Mouse (Mus musculus) CH12.LX (cell line): Measurements from ENCODE around the gene Slc52a3. TPM values are rescaled to one million over a fixed set of nuclear protein-coding genes. Genes with fewer than 3 reads are reported as not detected.

ENCODE experiments used
- DNase-seq: peaks from one replicate; pipeline ENCODE4 v3.0.0-alpha.2; 2013; ENCODE audit errors: extremely low read depth
- H3K27ac ChIP-seq: 2 replicates; pipeline ENCODE4 v1.5.1; 2012; ENCODE audit warnings: low read depth, mild to moderate bottlenecking, control low read depth, moderate library complexity; ENCODE audit not compliant: insufficient read depth
- H3K27me3 ChIP-seq: replicated peaks from 2 replicates; pipeline ENCODE3; 2012; ENCODE audit warnings: inconsistent platforms
- H3K36me3 ChIP-seq, 2 experiments: replicated peaks in 1 of 2; 2 replicates each; pipeline versions ENCODE3 to v1.6.1; 2012; ENCODE audit warnings: inconsistent platforms in 1 of 2, low read length in 1 of 2, mild to moderate bottlenecking in 1 of 2, mixed read lengths in 1 of 2, moderate library complexity in 1 of 2; ENCODE audit not compliant: control insufficient read depth in 1 of 2, insufficient read depth in 1 of 2
- H3K4me1 ChIP-seq, 2 experiments: 2 replicates each; pipeline ENCODE4 v1.6.1; 2012; ENCODE audit warnings: inconsistent platforms in 1 of 2, moderate library complexity in 1 of 2; ENCODE audit not compliant: insufficient read depth in 2 of 2, control insufficient read depth in 1 of 2
- H3K4me2 ChIP-seq: 2 replicates; pipeline ENCODE4 v1.6.1; 2012; ENCODE audit warnings: low read depth, mild to moderate bottlenecking, control low read depth; ENCODE audit not compliant: poor library complexity, insufficient read depth, severe bottlenecking
- H3K4me3 ChIP-seq, 3 experiments: fragments of 150-350 bp in 1 of 3; sonication (generic) in 1 of 3; replicated peaks in 1 of 3; 2 replicates each; pipeline versions ENCODE3 to v1.5.1; 2011 to 2012; ENCODE audit warnings: low read depth in 2 of 3, low read length in 2 of 3, mild to moderate bottlenecking in 2 of 3, moderate library complexity in 2 of 3, control low read depth in 1 of 3, improper control_type of control experiment in 1 of 3, inconsistent platforms in 1 of 3, mixed read lengths in 1 of 3; ENCODE audit not compliant: poor library complexity in 1 of 3
- H3K79me2 ChIP-seq: replicated peaks from 2 replicates; pipeline ENCODE4 v1.6.1; 2012; ENCODE audit warnings: mild to moderate bottlenecking, moderate library complexity; ENCODE audit not compliant: control insufficient read depth, poor library complexity, insufficient read depth, severe bottlenecking; ENCODE audit errors: extremely low read depth
- H3K9ac ChIP-seq: 2 replicates; pipeline ENCODE4 v1.6.1; 2012; ENCODE audit warnings: low read depth, mild to moderate bottlenecking, control low read depth, moderate library complexity; ENCODE audit not compliant: insufficient read depth
- H3K9me3 ChIP-seq: replicated peaks from 2 replicates; pipeline ENCODE3; 2012; ENCODE audit warnings: low read length, inconsistent platforms, mixed read lengths
- CTCF ChIP-seq, 2 experiments: IDR thresholded peaks in 1 of 2; conservative IDR thresholded peaks in 1 of 2; 2 replicates each; pipeline ENCODE4 v1.5.1; 2011 to 2012; ENCODE audit warnings: low read depth in 2 of 2, low read length in 2 of 2, improper control_type of control experiment in 1 of 2, inconsistent platforms in 1 of 2, mild to moderate bottlenecking in 1 of 2, moderate library complexity in 1 of 2
- E2F4 ChIP-seq: IDR thresholded peaks from 2 replicates; pipeline ENCODE4 v1.6.1; 2011; ENCODE audit warnings: low read depth, low read length, improper control_type of control experiment; ENCODE audit not compliant: insufficient replicate concordance
- ELF1 ChIP-seq: IDR thresholded peaks from 2 replicates; pipeline ENCODE4 v1.6.1; 2014; ENCODE audit warnings: low read depth, mild to moderate bottlenecking, inconsistent platforms, low read length, improper control_type of control experiment
- EP300 ChIP-seq: IDR thresholded peaks from 2 replicates; pipeline ENCODE4 v1.6.1; 2011; ENCODE audit warnings: low read length, improper control_type of control experiment
- ETS1 ChIP-seq: conservative IDR thresholded peaks from 2 replicates; pipeline ENCODE4 v1.6.1; 2012; ENCODE audit warnings: low read depth, mild to moderate bottlenecking, inconsistent platforms, low read length, improper control_type of control experiment, moderate library complexity
- HCFC1 ChIP-seq: IDR thresholded peaks from 2 replicates; pipeline ENCODE4 v1.6.1; 2012; ENCODE audit warnings: low read depth, mild to moderate bottlenecking, inconsistent platforms, low read length, improper control_type of control experiment
- IRF4 ChIP-seq: IDR thresholded peaks from 2 replicates; pipeline ENCODE4 v1.6.1; 2014; ENCODE audit warnings: low read depth, mild to moderate bottlenecking, inconsistent platforms, low read length, improper control_type of control experiment
- JUND ChIP-seq: conservative IDR thresholded peaks from 2 replicates; pipeline ENCODE4 v1.6.1; 2011; ENCODE audit warnings: low read depth, low read length, improper control_type of control experiment
- KAT2A ChIP-seq: IDR thresholded peaks from 2 replicates; pipeline ENCODE4 v1.6.1; 2012; ENCODE audit warnings: low read length, improper control_type of control experiment, inconsistent platforms; ENCODE audit not compliant: insufficient replicate concordance
- MAX ChIP-seq: IDR thresholded peaks from 2 replicates; pipeline ENCODE4 v1.6.1; 2011; ENCODE audit warnings: low read length, improper control_type of control experiment
- MEF2A ChIP-seq: IDR thresholded peaks from 2 replicates; pipeline ENCODE4 v1.6.1; 2014; ENCODE audit warnings: low read depth, mild to moderate bottlenecking, inconsistent platforms, low read length, improper control_type of control experiment, borderline replicate concordance
- MXI1 ChIP-seq: IDR thresholded peaks from 2 replicates; pipeline ENCODE4 v1.6.1; 2011; ENCODE audit warnings: mild to moderate bottlenecking, low read depth, low read length, improper control_type of control experiment
- NELFE ChIP-seq: IDR thresholded peaks from 2 replicates; pipeline ENCODE4 v1.6.1; 2011; ENCODE audit warnings: low read depth, low read length, improper control_type of control experiment
- PAX5 ChIP-seq: IDR thresholded peaks from 2 replicates; pipeline ENCODE4 v1.6.1; 2012; ENCODE audit warnings: low read length, inconsistent platforms, mixed read lengths
- POLR2A ChIP-seq: IDR thresholded peaks from 2 replicates; pipeline ENCODE4 v1.6.1; 2011; ENCODE audit warnings: low read depth, mild to moderate bottlenecking, improper control_type of control experiment, low read length
- RCOR1 ChIP-seq: conservative IDR thresholded peaks from 2 replicates; pipeline ENCODE4 v1.6.1; 2012; ENCODE audit warnings: low read depth, mild to moderate bottlenecking, inconsistent platforms, low read length, improper control_type of control experiment
- SIN3A ChIP-seq: IDR thresholded peaks from 2 replicates; pipeline ENCODE4 v1.6.1; 2012; ENCODE audit warnings: low read length, improper control_type of control experiment, inconsistent platforms
- SMC3 ChIP-seq: IDR thresholded peaks from 2 replicates; pipeline ENCODE4 v1.6.1; 2011; ENCODE audit warnings: low read depth, low read length, improper control_type of control experiment
- TCF12 ChIP-seq: IDR thresholded peaks from 2 replicates; pipeline ENCODE4 v1.6.1; 2014; ENCODE audit warnings: low read depth, mild to moderate bottlenecking, inconsistent platforms, low read length, improper control_type of control experiment
- USF1 ChIP-seq: IDR thresholded peaks from 2 replicates; pipeline ENCODE4 v1.6.1; 2014; ENCODE audit warnings: low read depth, mild to moderate bottlenecking, inconsistent platforms, low read length, improper control_type of control experiment
- USF2 ChIP-seq: conservative IDR thresholded peaks from 2 replicates; pipeline ENCODE4 v1.6.1; 2011; ENCODE audit warnings: low read depth, low read length, improper control_type of control experiment
- ZNF384 ChIP-seq: IDR thresholded peaks from 2 replicates; pipeline ENCODE4 v1.6.1; 2012; ENCODE audit warnings: low read depth, low read length, improper control_type of control experiment, inconsistent platforms
- dilution Hi-C: fragments of 300-500 bp; cut with MboI; formaldehyde crosslinking; loops from 2 replicates; pipeline ENCODE4 v1.14.3; 2020; ENCODE audit warnings: low sequenced_read_pairs; ENCODE audit not compliant: extremely low pct_unique_long_range_greater_than_20kb, extremely low pct_ligation_motif_present
- in situ Hi-C: fragments of 300-500 bp; cut with MboI; formaldehyde crosslinking; loops from 3 replicates; pipeline ENCODE4 v1.14.3; 2019; ENCODE audit warnings: low sequenced_read_pairs, low pct_ligation_motif_present, low pct_unique_long_range_greater_than_20kb, mixed read lengths
- polyA plus RNA-seq: library from polyadenylated mRNA; unstranded; fragments of >175 nt; gene quantifications from 2 replicates; pipeline ENCODE4 v1.2.1, GENCODE M21; 2012; ENCODE audit warnings: low read depth; ENCODE audit not compliant: insufficient read length
- total RNA-seq, 2 experiments: library from RNA; depleted of rRNA; stranded (reverse); fragments of 300-350 nt in 1 of 2; fragments of >200 nt in 1 of 2; gene quantifications; 2 replicates each; pipeline ENCODE4 v1.2.3; 2012 to 2014

The Slc52a3 gene
- total and polyA plus RNA-seq, 3 experiments = 0.17 to 0.55 TPM; not detected in 1

DNA sequence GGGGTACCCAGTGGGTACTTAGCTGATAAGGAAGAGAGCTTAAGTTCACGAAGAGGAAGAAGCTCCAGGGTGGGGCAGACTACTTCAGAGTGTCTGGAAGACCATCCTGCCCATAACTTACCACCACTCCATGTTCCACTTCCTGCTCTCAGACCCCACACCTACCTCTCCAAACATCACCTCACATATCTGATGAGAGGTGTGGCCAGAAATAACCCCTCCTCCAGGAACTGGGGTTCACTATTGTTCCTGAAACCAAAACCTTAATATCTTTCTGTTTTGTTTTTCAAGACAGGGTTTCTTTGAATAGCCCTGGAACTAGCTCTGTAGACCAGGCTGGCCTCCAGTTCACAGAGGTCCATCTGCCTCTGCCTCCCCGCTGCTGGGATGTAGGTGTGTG, 28.5 kb upstream of the Slc52a3 start:
- no peaks in the 10 kb centered on the region for H3K27me3 ChIP-seq
- peaks cover 6% of the 10 kb centered on the region; the same call in 1 of the 2 replicates for H3K79me2 ChIP-seq
- no peaks in the 10 kb centered on the region for H3K9me3 ChIP-seq
- peaks cover 46 to 87% of the 10 kb centered on the region in 2 experiments for H3K4me1 ChIP-seq
- H3K36me3 ChIP-seq = peaks cover 16 to 43% of the 10 kb centered on the region in 2 experiments
- H3K9ac ChIP-seq = peak overlapping the region; percentile 5; the same call in 1 of the 2 replicates
- 0 out of 2 replicates have a peak, but pooled peaks have one; percentile 53 for TF ChIP-seq MEF2A
- TF ChIP-seq ELF1 = peak; percentile 58
- no peak for TF ChIP-seq ETS1
- no peak for TF ChIP-seq ZNF384
- TF ChIP-seq KAT2A = no peak
- TF ChIP-seq POLR2A = no peak
- TF ChIP-seq PAX5 = no peak
- no peak for TF ChIP-seq E2F4
- TF ChIP-seq IRF4 = no peak
- no peak for TF ChIP-seq RCOR1
- no peak for TF ChIP-seq USF2
- TF ChIP-seq SIN3A = peak; percentile 9; the same call in 1 of the 2 replicates
- TF ChIP-seq MAX = 0 out of 2 replicates have a peak, but pooled peaks have one; percentile 14
- TF ChIP-seq, all 38 proteins: peak for 4
- peak overlapping the region; percentile 23; the same call in 1 of the 2 replicates for H3K4me2 ChIP-seq
- peak overlapping the region; percentile 30 for H3K27ac ChIP-seq
- in situ Hi-C loops (no loop called here), dilution Hi-C loops (no loop called here)
- DNase-seq = no peak
- H3K4me3 ChIP-seq = peak overlapping the region in 1 of 3 experiments; percentile 35

DNA sequence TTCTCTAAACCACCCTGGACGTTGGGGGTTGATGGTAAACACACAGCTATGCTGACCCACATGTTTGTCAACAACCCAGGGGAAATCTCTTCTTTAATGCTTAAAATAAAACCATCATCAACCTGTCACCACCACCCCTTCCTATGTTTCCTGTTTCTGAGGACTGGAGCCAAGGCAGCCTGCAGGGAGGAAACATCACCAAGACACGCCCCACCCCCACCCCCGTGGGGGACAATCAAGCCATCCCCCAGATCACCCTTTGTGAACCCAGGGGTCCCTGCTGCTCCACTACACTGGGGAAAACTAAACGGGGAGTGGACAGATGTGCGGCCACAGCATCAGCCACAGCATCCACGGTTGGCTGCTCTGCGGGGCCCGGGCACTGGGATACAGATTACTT, 27.9 kb upstream of the Slc52a3 start:
- dilution Hi-C loops = no loop called here
- Histone ChIP-seq H3K36me3 (peaks cover 16 to 43% of the 10 kb centered on the region in 2 experiments), H3K27ac (peak overlapping the region; percentile 30; the same call in 1 of the 2 replicates)
- no peak for DNase-seq
- TF ChIP-seq E2F4 (no peak), ETS1 (no peak), RCOR1 (no peak), USF1 (no peak), JUND (no peak), TCF12 (no peak), CTCF (conservative IDR thresholded peaks at IDR 0.05 in 1 of 2, IDR thresholded peaks at IDR 0.05 in 1 of 2; ENCODE audit: low read depth in 2 of 2, low read length in 2 of 2) (no peak), EP300 (no peak), HCFC1 (no peak), MXI1 (no peak), SIN3A (no peak), MAX (no peak), SMC3 (no peak), KAT2A (no peak), NELFE (no peak)
- TF ChIP-seq, all 38 proteins: peak for 0
- Histone ChIP-seq H3K4me2 (no peak overlapping the region), H3K9me3 (no peaks in the 10 kb centered on the region), H3K27me3 (no peaks in the 10 kb centered on the region), H3K4me3 (no peak overlapping the region), H3K79me2 (peaks cover 6% of the 10 kb centered on the region; the same call in 1 of the 2 replicates), H3K9ac (no peak overlapping the region), H3K4me1 (peaks cover 49 to 92% of the 10 kb centered on the region in 2 experiments)
- in situ Hi-C loops = no loop called here
